ENCODE assay signal across 10 mouse cellular contexts in the genomic region with DNA sequence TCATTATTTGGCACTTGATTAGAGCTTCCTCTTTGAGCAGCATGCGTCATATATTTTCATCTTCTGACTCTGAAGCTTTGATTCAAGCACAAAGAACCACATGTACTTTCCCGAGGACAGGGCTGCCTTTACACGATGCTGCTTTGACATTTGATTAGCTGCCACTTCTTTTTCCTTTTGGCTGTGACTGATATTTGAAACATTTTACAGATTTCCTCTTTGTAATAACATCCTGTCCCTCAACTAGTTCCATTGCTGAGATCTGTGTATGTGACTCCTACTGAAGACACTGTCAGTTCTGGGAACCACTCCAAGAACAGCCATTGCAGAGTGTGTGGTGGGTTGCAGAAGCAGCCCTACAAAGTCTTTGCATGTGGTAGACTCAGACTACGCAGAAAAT.
A peak's percentile ranks its signal among the peaks of the same experiment; 100 is the strongest.
DNase-seq lines count a peak whose midpoint lies in the region; ATAC-seq and TF ChIP-seq lines count a peak whose summit lies in the region.
"Had no signal": no experiment of that assay in that cellular context is flagged by ENCODE, and none has a peak within 500 bp of the region (broad histone marks: within the 10 kb centered on the region; RNA-seq: fewer than 3 reads in every experiment).

No protein-coding gene starts in this region.

- 47% methylated on average over 4 of the region's 4 CpGs for WGBS in stomach, embryonic 15.5 days
- WGBS in stomach, postnatal 0 days: 41% methylated on average over 4 of the region's 4 CpGs

- no peak overlapping the region for H3K27ac ChIP-seq in stomach, embryonic 15.5 days
- no peak overlapping the region for H3K27ac ChIP-seq in stomach, postnatal 0 days (replicated peaks)
- H3K27ac ChIP-seq: hindbrain, embryonic 15.5 days; liver, embryonic 15.5 days had no signal

- H3K4me2 ChIP-seq in stomach, embryonic 15.5 days: no peak overlapping the region
- no peak overlapping the region for H3K4me2 ChIP-seq in stomach, postnatal 0 days (replicated peaks; ENCODE audit: low read depth)
- H3K4me2 ChIP-seq: hindbrain, embryonic 15.5 days; liver, embryonic 15.5 days had no signal

- intact Hi-C loops in left cerebral cortex, postnatal 14 days (cut with DNase I): no loop called here

- H3K36me3 ChIP-seq in stomach, embryonic 15.5 days: no peaks in the 10 kb centered on the region
- no peaks in the 10 kb centered on the region for H3K36me3 ChIP-seq in stomach, postnatal 0 days (ENCODE audit: control insufficient read depth, insufficient read depth, low read length)
- H3K36me3 ChIP-seq: hindbrain, embryonic 15.5 days; liver, embryonic 15.5 days had no signal

- peak; percentile 71; the same call in 1 of the 2 replicates for ATAC-seq in stomach, embryonic 15.5 days (ENCODE audit: insufficient read depth, low FRiP score, low read depth)
- no peak for ATAC-seq in stomach, postnatal 0 days (ENCODE audit: low FRiP score, low TSS enrichment)

- H3K9ac ChIP-seq in stomach, embryonic 15.5 days: no peak overlapping the region
- H3K9ac ChIP-seq in stomach, postnatal 0 days (ENCODE audit: low read length): no peak overlapping the region
- H3K9ac ChIP-seq: hindbrain, embryonic 15.5 days; liver, embryonic 15.5 days had no signal

- no peak for TF ChIP-seq EP300 in stomach, postnatal 0 days (optimal IDR thresholded peaks at IDR 0.05)

- peak; percentile 21 to 41 for DNase-seq in cerebellum, postnatal 14 days
- DNase-seq in cerebellum, postnatal 36 days: no peak
- DNase-seq in stomach, postnatal 0 days (ENCODE audit: low spot score): no peak
- peak; percentile 62 to 64 for DNase-seq in left cerebral cortex, postnatal 14 days (ENCODE audit: low spot score in 2 of 2)
- no peak for DNase-seq in embryo, embryonic 10 days (ENCODE audit: low spot score)
- no peak for DNase-seq in spleen, postnatal 36 days (ENCODE audit: low spot score in 2 of 2)
- no peak for DNase-seq in cerebellum, adult 11-12 months

- no peaks in the 10 kb centered on the region for H3K9me3 ChIP-seq in stomach, embryonic 15.5 days
- H3K9me3 ChIP-seq in stomach, postnatal 0 days (ENCODE audit: control insufficient read depth, low read length): no peaks in the 10 kb centered on the region
- H3K9me3 ChIP-seq: hindbrain, embryonic 15.5 days; liver, embryonic 15.5 days had no signal

- no peaks in the 10 kb centered on the region for H3K27me3 ChIP-seq in stomach, embryonic 15.5 days (replicated peaks)
- H3K27me3 ChIP-seq in stomach, postnatal 0 days (ENCODE audit: control insufficient read depth, insufficient read depth, low read length): no peaks in the 10 kb centered on the region
- H3K27me3 ChIP-seq: hindbrain, embryonic 15.5 days; liver, embryonic 15.5 days had no signal

- no peaks in the 10 kb centered on the region for H3K4me1 ChIP-seq in stomach, embryonic 15.5 days
- H3K4me1 ChIP-seq in stomach, postnatal 0 days (replicated peaks; ENCODE audit: control insufficient read depth, insufficient read depth): no peaks in the 10 kb centered on the region
- H3K4me1 ChIP-seq: hindbrain, embryonic 15.5 days; liver, embryonic 15.5 days had no signal

- no peak overlapping the region for H3K4me3 ChIP-seq in stomach, embryonic 15.5 days (replicated peaks)
- H3K4me3 ChIP-seq in stomach, postnatal 0 days (ENCODE audit: low read depth, low read length): no peak overlapping the region
- H3K4me3 ChIP-seq: hindbrain, embryonic 15.5 days; liver, embryonic 15.5 days had no signal

- no peak for TF ChIP-seq CTCF in stomach, postnatal 0 days (IDR thresholded peaks at IDR 0.05; ENCODE audit: low read depth)

Comparison
In these comparisons a context has a peak if more than half of its experiments do, and no peak if none do; other contexts are left out.
1. DNase-seq: peak in cerebellum, postnatal 14 days (2 of 2) and left cerebral cortex, postnatal 14 days (2 of 2); none in cerebellum, postnatal 36 days (0 of 2), stomach, postnatal 0 days (single experiment), embryo, embryonic 10 days (single experiment), spleen, postnatal 36 days (0 of 2) and cerebellum, adult 11-12 months (single experiment).